Mouse (Mus musculus): ENCODE results near the gene Urgcp. TPM values are rescaled to one million over a fixed set of nuclear protein-coding genes. Genes with fewer than 3 reads are reported as not detected.
A peak's percentile ranks its signal among the peaks of the same experiment; 100 is the strongest.

The Urgcp gene
- polyA plus RNA-seq, 1 experiment: 31.5 TPM

DNA sequence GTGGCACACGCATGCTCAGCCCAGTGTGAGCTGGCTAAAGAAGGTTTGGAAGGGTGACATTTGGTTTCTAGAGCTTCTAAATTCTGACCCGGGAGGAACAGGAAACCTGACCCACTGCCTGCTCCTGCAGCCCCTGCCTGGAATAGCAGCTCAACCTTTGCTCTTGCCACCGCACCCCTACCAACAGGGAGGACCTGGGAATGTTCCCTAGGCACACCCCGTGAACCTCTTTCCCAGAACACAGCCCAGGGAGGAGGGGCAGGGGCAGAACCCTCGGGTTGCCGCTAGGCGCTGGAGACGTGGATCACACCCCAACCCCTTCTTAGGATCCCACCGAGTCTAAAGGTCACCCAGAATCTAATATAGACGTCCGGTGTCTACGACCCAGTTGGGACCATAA is 39.8 kb upstream of the Urgcp start:
- no peak for DNase-seq
- 0 out of 2 replicates have a peak, but pooled peaks cover 4% of the 10 kb centered on the region for H3K4me1 ChIP-seq (ENCODE audit: control insufficient read depth, insufficient read depth, low read length)
- H3K27me3 ChIP-seq (replicated peaks; ENCODE audit: control insufficient read depth, insufficient read depth, low read length): no peaks in the 10 kb centered on the region
- H3K27ac ChIP-seq (ENCODE audit: insufficient read depth, low read depth, low read length): peak overlapping the region; percentile 54
- H3K36me3 ChIP-seq (ENCODE audit: control insufficient read depth, insufficient read depth, low read length): no peaks in the 10 kb centered on the region
- peak overlapping the region; percentile 5 for H3K4me3 ChIP-seq (ENCODE audit: insufficient read depth, low read depth, low read length)
- TF ChIP-seq CTCF (conservative IDR thresholded peaks at IDR 0.05; ENCODE audit: insufficient read depth, insufficient read length, low read depth, low read length): no peak
- 38% methylated on average over 12 of the region's 12 CpGs for WGBS

DNA sequence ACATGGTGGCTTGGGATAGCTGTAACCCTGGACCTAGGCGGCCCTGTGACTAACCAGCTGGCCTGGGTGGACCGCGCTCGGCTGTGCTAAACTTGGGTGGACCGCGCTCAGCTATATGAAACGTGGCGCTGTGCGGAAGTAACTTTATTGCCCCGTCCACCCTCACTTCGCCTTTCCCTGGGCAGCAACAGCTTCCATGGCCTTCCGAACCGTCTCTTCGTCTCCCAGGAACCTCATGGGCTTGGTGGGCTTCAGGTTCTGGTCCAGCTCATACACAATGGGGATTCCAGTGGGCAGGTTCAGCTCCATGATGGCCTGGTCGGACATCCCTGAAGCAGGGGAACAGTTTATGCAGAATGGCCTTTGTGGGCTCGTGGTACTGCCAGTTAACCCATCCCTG is 39.3 kb upstream of the Urgcp start:
- WGBS: 94% methylated on average over 16 of the region's 16 CpGs
- H3K27ac ChIP-seq (ENCODE audit: insufficient read depth, low read depth, low read length): no peak overlapping the region
- TF ChIP-seq CTCF (conservative IDR thresholded peaks at IDR 0.05; ENCODE audit: insufficient read depth, insufficient read length, low read depth, low read length) (no peak), POLR2A (IDR thresholded peaks at IDR 0.05; ENCODE audit: low read depth, low read length) (no peak)
- H3K27me3 ChIP-seq (replicated peaks; ENCODE audit: control insufficient read depth, insufficient read depth, low read length): no peaks in the 10 kb centered on the region
- no peak for DNase-seq
- no peaks in the 10 kb centered on the region for H3K36me3 ChIP-seq (ENCODE audit: control insufficient read depth, insufficient read depth, low read length)
- peak overlapping the region; percentile 5; the same call in 1 of the 2 replicates for H3K4me3 ChIP-seq (ENCODE audit: insufficient read depth, low read depth, low read length)
- H3K4me1 ChIP-seq (ENCODE audit: control insufficient read depth, insufficient read depth, low read length): 0 out of 2 replicates have a peak, but pooled peaks cover 4% of the 10 kb centered on the region

DNA sequence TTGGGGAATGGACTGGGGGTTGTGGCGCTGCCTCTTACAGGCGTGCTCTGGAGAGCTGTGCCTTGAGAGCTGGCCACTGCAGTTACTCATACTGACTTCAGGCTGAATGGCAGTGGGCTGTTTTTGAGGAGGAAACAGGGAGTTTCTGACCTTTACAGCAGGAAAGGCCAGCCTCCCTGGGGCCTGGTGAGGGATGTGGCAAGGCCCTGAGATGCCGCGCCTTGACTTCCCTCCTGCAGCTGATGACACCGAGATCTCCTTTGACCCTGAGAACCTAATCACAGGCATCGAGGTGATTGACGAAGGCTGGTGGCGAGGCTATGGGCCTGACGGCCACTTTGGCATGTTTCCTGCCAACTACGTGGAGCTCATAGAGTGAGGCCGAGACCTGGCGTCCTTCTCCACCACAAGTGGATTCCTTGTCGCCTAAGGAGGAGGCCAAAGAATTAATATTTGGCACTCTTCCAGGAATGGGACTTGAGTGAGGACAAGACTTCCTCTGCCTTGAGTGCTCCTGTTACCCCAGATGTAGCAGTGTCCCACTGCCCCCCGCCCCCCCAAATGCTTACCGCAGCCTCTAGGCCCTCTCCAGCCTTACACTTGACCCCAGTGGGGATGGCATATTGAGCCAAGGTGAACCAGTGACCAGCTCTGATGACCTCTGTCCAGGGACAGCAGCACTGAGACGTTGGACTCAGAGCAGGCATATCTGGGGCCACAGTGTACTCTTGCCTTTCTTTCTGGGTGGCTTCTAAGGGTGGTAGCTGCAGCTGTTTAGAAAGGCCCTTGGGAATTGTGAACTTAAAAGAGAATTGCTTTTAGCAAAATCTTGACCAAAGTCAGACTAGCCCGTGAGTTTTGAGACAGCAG is 37.7 kb upstream of the Urgcp start:
- TF ChIP-seq CTCF (conservative IDR thresholded peaks at IDR 0.05; ENCODE audit: insufficient read depth, insufficient read length, low read depth, low read length) (no peak), POLR2A (IDR thresholded peaks at IDR 0.05; ENCODE audit: low read depth, low read length) (no peak)
- peak; percentile 15 for DNase-seq
- Histone ChIP-seq H3K4me3 (ENCODE audit: insufficient read depth, low read depth, low read length) (no peak overlapping the region), H3K36me3 (ENCODE audit: control insufficient read depth, insufficient read depth, low read length) (no peaks in the 10 kb centered on the region), H3K27me3 (replicated peaks; ENCODE audit: control insufficient read depth, insufficient read depth, low read length) (no peaks in the 10 kb centered on the region), H3K4me1 (ENCODE audit: control insufficient read depth, insufficient read depth, low read length) (0 out of 2 replicates have a peak, but pooled peaks cover 4% of the 10 kb centered on the region), H3K27ac (ENCODE audit: insufficient read depth, low read depth, low read length) (no peak overlapping the region)
- 62% methylated on average over 17 of the region's 17 CpGs for WGBS

GRCm38 (mm10) chr11:5797928-5798327 is 35.8 kb upstream of the Urgcp start:
- 66% methylated on average over 5 of the region's 5 CpGs for WGBS
- no peak overlapping the region for H3K27ac ChIP-seq (ENCODE audit: insufficient read depth, low read depth, low read length)
- no peaks in the 10 kb centered on the region for H3K27me3 ChIP-seq (replicated peaks; ENCODE audit: control insufficient read depth, insufficient read depth, low read length)
- no peak for DNase-seq
- TF ChIP-seq POLR2A (IDR thresholded peaks at IDR 0.05; ENCODE audit: low read depth, low read length) (no peak), CTCF (conservative IDR thresholded peaks at IDR 0.05; ENCODE audit: insufficient read depth, insufficient read length, low read depth, low read length) (no peak)
- H3K4me3 ChIP-seq (ENCODE audit: insufficient read depth, low read depth, low read length): no peak overlapping the region
- no peaks in the 10 kb centered on the region for H3K36me3 ChIP-seq (ENCODE audit: control insufficient read depth, insufficient read depth, low read length)
- H3K4me1 ChIP-seq (ENCODE audit: control insufficient read depth, insufficient read depth, low read length): 0 out of 2 replicates have a peak, but pooled peaks cover 4% of the 10 kb centered on the region

GRCm38 (mm10) chr11:5797371-5797770 is 35.2 kb upstream of the Urgcp start:
- H3K36me3 ChIP-seq (ENCODE audit: control insufficient read depth, insufficient read depth, low read length): no peaks in the 10 kb centered on the region
- 56% methylated on average over 11 of the region's 11 CpGs for WGBS

DNA sequence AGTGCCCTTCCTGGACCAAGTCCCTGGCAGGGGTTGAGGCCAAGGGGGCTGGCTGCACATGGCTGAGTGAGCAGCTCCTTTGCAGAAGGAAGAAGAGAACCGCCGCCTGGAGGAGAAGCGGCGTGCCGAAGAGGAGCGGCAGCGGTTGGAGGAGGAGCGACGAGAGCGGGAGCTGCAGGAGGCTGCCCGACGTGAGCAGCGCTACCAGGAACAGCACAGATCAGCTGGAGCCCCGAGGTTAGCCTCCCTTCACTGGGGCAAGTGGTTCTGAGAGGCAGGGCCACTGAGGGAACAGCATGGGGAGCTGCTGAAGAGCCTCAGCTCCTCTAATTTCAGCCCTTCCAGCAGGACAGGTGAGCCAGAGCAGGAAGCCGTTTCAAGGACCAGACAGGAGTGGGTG is 34.8 kb upstream of the Urgcp start:
- H3K27ac ChIP-seq (ENCODE audit: insufficient read depth, low read depth, low read length): no peak overlapping the region
- H3K4me1 ChIP-seq (ENCODE audit: control insufficient read depth, insufficient read depth, low read length): 0 out of 2 replicates have a peak, but pooled peaks cover 4% of the 10 kb centered on the region
- no peak for DNase-seq
- H3K27me3 ChIP-seq (replicated peaks; ENCODE audit: control insufficient read depth, insufficient read depth, low read length): no peaks in the 10 kb centered on the region
- TF ChIP-seq POLR2A (IDR thresholded peaks at IDR 0.05; ENCODE audit: low read depth, low read length): no peak
- no peak for TF ChIP-seq CTCF (conservative IDR thresholded peaks at IDR 0.05; ENCODE audit: insufficient read depth, insufficient read length, low read depth, low read length)
- WGBS: 74% methylated on average over 15 of the region's 15 CpGs
- H3K36me3 ChIP-seq (ENCODE audit: control insufficient read depth, insufficient read depth, low read length): no peaks in the 10 kb centered on the region
- no peak overlapping the region for H3K4me3 ChIP-seq (ENCODE audit: insufficient read depth, low read depth, low read length)

More at GRCm38 (mm10) chr11:5797371-5797770, 35.2 kb upstream of the Urgcp start:
- Histone ChIP-seq H3K4me1 (ENCODE audit: control insufficient read depth, insufficient read depth, low read length) (0 out of 2 replicates have a peak, but pooled peaks cover 4% of the 10 kb centered on the region), H3K4me3 (ENCODE audit: insufficient read depth, low read depth, low read length) (no peak overlapping the region), H3K27me3 (replicated peaks; ENCODE audit: control insufficient read depth, insufficient read depth, low read length) (no peaks in the 10 kb centered on the region), H3K27ac (ENCODE audit: insufficient read depth, low read depth, low read length) (no peak overlapping the region)
- DNase-seq: no peak
- TF ChIP-seq POLR2A (IDR thresholded peaks at IDR 0.05; ENCODE audit: low read depth, low read length): no peak
- TF ChIP-seq CTCF (conservative IDR thresholded peaks at IDR 0.05; ENCODE audit: insufficient read depth, insufficient read length, low read depth, low read length): no peak

DNA sequence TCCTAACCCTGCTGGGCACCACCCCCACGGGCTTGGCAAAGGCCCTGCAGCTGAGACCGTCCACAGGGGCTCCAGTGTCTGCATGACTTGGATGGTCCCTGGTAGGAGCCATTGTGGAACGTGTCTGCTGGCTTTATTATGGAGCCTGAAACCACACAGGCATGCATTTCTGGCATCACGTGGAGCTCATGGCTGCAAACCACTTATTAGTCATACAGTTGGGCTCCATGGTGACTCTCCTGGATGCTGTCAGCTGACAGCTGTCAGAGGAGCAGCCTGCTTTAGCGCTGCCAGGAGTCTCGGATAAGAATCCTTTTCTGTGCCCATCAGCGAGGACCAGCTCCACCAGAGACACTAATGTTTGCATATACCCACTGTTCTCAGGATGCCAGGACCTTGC is 33.5 kb upstream of the Urgcp start:
- H3K4me3 ChIP-seq (ENCODE audit: insufficient read depth, low read depth, low read length): no peak overlapping the region
- TF ChIP-seq CTCF (conservative IDR thresholded peaks at IDR 0.05; ENCODE audit: insufficient read depth, insufficient read length, low read depth, low read length) (no peak), POLR2A (IDR thresholded peaks at IDR 0.05; ENCODE audit: low read depth, low read length) (no peak)
- no peak overlapping the region for H3K27ac ChIP-seq (ENCODE audit: insufficient read depth, low read depth, low read length)
- 93% methylated on average over 7 of the region's 7 CpGs for WGBS
- H3K4me1 ChIP-seq (ENCODE audit: control insufficient read depth, insufficient read depth, low read length): 0 out of 2 replicates have a peak, but pooled peaks cover under 1% of the 10 kb centered on the region
- H3K27me3 ChIP-seq (replicated peaks; ENCODE audit: control insufficient read depth, insufficient read depth, low read length): no peaks in the 10 kb centered on the region
- H3K36me3 ChIP-seq (ENCODE audit: control insufficient read depth, insufficient read depth, low read length): no peaks in the 10 kb centered on the region
- no peak for DNase-seq

Data from kidney, adult 2 months (tissue).